Comparison of ENCODE assay signal across 8 mouse cellular contexts in the genomic region with DNA sequence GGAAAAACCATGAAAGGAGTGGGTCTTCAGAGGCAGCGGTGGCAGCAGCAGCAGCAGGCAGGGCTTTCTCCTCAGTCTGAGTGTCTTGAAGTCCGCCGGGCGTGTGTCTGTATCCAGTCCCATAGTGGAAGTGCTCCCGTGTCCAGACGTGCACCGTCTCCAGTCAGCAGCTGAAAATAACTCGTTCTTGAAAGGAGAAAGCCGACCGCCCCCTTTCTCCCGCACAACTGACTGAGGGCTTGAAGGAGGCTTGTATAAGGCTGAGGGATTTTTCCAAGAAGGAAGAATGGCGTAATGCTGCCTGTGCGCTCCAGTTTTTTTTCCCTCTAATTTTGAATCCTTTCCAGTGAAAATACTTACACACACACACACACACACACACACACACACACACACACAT. TPM values are rescaled to one million over a fixed set of nuclear protein-coding genes. Genes with fewer than 3 reads are reported as not detected.
A peak's percentile ranks its signal among the peaks of the same experiment; 100 is the strongest.
DNase-seq lines count a peak whose midpoint lies in the region; ATAC-seq and TF ChIP-seq lines count a peak whose summit lies in the region.

A gene (minus strand): TSS at position 244 of the 400 bp plus-strand sequence.

- H3K9me3 ChIP-seq in heart, embryonic 10.5 days: no peaks in the 10 kb centered on the region
- H3K9me3 ChIP-seq in ES-Bruce4 (replicated peaks; ENCODE audit: control insufficient read depth, insufficient read depth, low read length, poor library complexity, severe bottlenecking): no peaks in the 10 kb centered on the region
- H3K9me3 ChIP-seq in forebrain, embryonic 13.5 days (replicated peaks): no peaks in the 10 kb centered on the region
- no peaks in the 10 kb centered on the region for H3K9me3 ChIP-seq in lung, embryonic 16.5 days (ENCODE audit: control insufficient read depth, low read length)

- TF ChIP-seq EP300 in ES-Bruce4 (IDR thresholded peaks at IDR 0.05; ENCODE audit: insufficient read depth, low read depth, low read length): no peak

- peaks cover 24% of the 10 kb centered on the region for H3K27me3 ChIP-seq in heart, embryonic 10.5 days (ENCODE audit: insufficient read depth, poor library complexity, severe bottlenecking)
- H3K27me3 ChIP-seq in ES-Bruce4 (ENCODE audit: control insufficient read depth, insufficient read depth, low read length, poor library complexity, severe bottlenecking): no peaks in the 10 kb centered on the region
- H3K27me3 ChIP-seq in forebrain, embryonic 13.5 days: no peaks in the 10 kb centered on the region
- peaks cover 7% of the 10 kb centered on the region for H3K27me3 ChIP-seq in lung, embryonic 16.5 days (ENCODE audit: control insufficient read depth, insufficient read depth, low read depth, low read length)

- 50% methylated on average over 13 of the region's 13 CpGs for WGBS in heart, embryonic 10.5 days
- 20% methylated on average over 13 of the region's 13 CpGs for WGBS in forebrain, embryonic 13.5 days
- 34% methylated on average over 13 of the region's 13 CpGs for WGBS in lung, embryonic 16.5 days

- H3K36me3 ChIP-seq in heart, embryonic 10.5 days: no peaks in the 10 kb centered on the region
- no peaks in the 10 kb centered on the region for H3K36me3 ChIP-seq in ES-Bruce4 (ENCODE audit: control insufficient read depth, insufficient read depth, low read length, poor library complexity, severe bottlenecking)
- no peaks in the 10 kb centered on the region for H3K36me3 ChIP-seq in forebrain, embryonic 13.5 days (ENCODE audit: poor library complexity, severe bottlenecking)
- H3K36me3 ChIP-seq in lung, embryonic 16.5 days (ENCODE audit: control insufficient read depth, insufficient read depth, low read length): no peaks in the 10 kb centered on the region

- ATAC-seq in forebrain, embryonic 13.5 days: no peak
- no peak for ATAC-seq in lung, embryonic 16.5 days (ENCODE audit: low read depth)

- H3K27ac ChIP-seq in heart, embryonic 10.5 days: peak within 1 kb of the TSS; percentile 47; the same call in 1 of the 2 replicates
- H3K27ac ChIP-seq in ES-Bruce4 (ENCODE audit: insufficient read depth, low read length): peak within 1 kb of the TSS; percentile 61
- H3K27ac ChIP-seq in forebrain, embryonic 13.5 days: peak within 1 kb of the TSS; percentile 12; the same call in 1 of the 2 replicates
- H3K27ac ChIP-seq in lung, embryonic 16.5 days (ENCODE audit: low read length): no peak within 1 kb of the TSS

- DNase-seq in heart, embryonic 10.5 days (ENCODE audit: low spot score): no peak
- DNase-seq in heart, adult 18-20 months: no peak
- DNase-seq in cerebellum, postnatal 25 days: no peak
- no peak for DNase-seq in ovary, postnatal 14 days (ENCODE audit: low spot score)
- no peak for DNase-seq in liver

- no peak within 1 kb of the TSS for H3K9ac ChIP-seq in ES-Bruce4 (ENCODE audit: low read depth, poor library complexity, severe bottlenecking)
- peak within 1 kb of the TSS; percentile 41 for H3K9ac ChIP-seq in forebrain, embryonic 13.5 days
- H3K9ac ChIP-seq in lung, embryonic 16.5 days (ENCODE audit: low read length): peak within 1 kb of the TSS; percentile 11; the same call in 1 of the 2 replicates

- H3K4me2 ChIP-seq in forebrain, embryonic 13.5 days: peak within 1 kb of the TSS; percentile 51
- H3K4me2 ChIP-seq in lung, embryonic 16.5 days (ENCODE audit: low read depth, low read length): peak within 1 kb of the TSS; percentile 13; the same call in 1 of the 2 replicates

- no peak for TF ChIP-seq CTCF in ES-Bruce4 (IDR thresholded peaks at IDR 0.05; ENCODE audit: low read depth, low read length)

- H3K4me1 ChIP-seq in heart, embryonic 10.5 days: peaks cover 24% of the 10 kb centered on the region
- peaks cover 2% of the 10 kb centered on the region for H3K4me1 ChIP-seq in ES-Bruce4 (ENCODE audit: control insufficient read depth, insufficient read depth, low read length)
- peaks cover 45% of the 10 kb centered on the region for H3K4me1 ChIP-seq in forebrain, embryonic 13.5 days
- H3K4me1 ChIP-seq in lung, embryonic 16.5 days (replicated peaks; ENCODE audit: control insufficient read depth, insufficient read depth, low read length): peaks cover 17% of the 10 kb centered on the region

- H3K4me3 ChIP-seq in heart, embryonic 10.5 days: no peak within 1 kb of the TSS
- peak within 1 kb of the TSS; percentile 11 for H3K4me3 ChIP-seq in ES-Bruce4 (ENCODE audit: low read depth, low read length)
- 0 out of 2 replicates have a peak within 1 kb of the TSS, but pooled peaks have one; percentile 12 for H3K4me3 ChIP-seq in forebrain, embryonic 13.5 days
- H3K4me3 ChIP-seq in lung, embryonic 16.5 days (ENCODE audit: low read length): no peak within 1 kb of the TSS

- TF ChIP-seq POLR2A in ES-Bruce4 (IDR thresholded peaks at IDR 0.05; ENCODE audit: insufficient read depth, low read length): no peak

RNA-seq across cellular contexts. Expression of the gene that starts here (rescaled TPM):
- 0.25 and 0.29 TPM in 2 replicates for polyA plus RNA-seq in heart, embryonic 10.5 days (2016; fragmentation: Nextera tagmentation; extraction: Ambion mirVana)
- total RNA-seq in heart, adult 18-20 months (2021): under 1 TPM in 1 of 2 experiments, not detected in 1; 0.13 TPM
- polyA plus RNA-seq in ES-Bruce4 (2011; ENCODE audit: insufficient read depth, insufficient read length, low read depth, missing spikeins): not detected in 2 replicates
- polyA plus RNA-seq in forebrain, embryonic 13.5 days (2015; fragmentation: Nextera tagmentation; extraction: Ambion mirVana): 2.4 and 4.0 TPM in 2 replicates
- 0.23 and 0.33 TPM in 2 replicates for polyA plus RNA-seq in lung, embryonic 16.5 days (2015; fragmentation: Nextera tagmentation; extraction: Ambion mirVana)

Comparison
In these comparisons a context has a peak if more than half of its experiments do, and no peak if none do; other contexts are left out.
1. H3K4me3 ChIP-seq: peak in ES-Bruce4 (single experiment) and forebrain, embryonic 13.5 days (single experiment); none in heart, embryonic 10.5 days (single experiment) and lung, embryonic 16.5 days (single experiment).